Mouse (Mus musculus) limb, embryonic 14.5 days (tissue): ENCODE data around the gene Dcaf7. TPM values are rescaled to one million over a fixed set of nuclear protein-coding genes. Genes with fewer than 3 reads are reported as not detected.

Experiments
- ATAC-seq: fragments of 200-750 bp; cut with Nextera tagmentation; 2 replicates; pipeline ENCODE4 v1.8.0; 2017; ENCODE audit warnings: low read depth, moderate number of reproducible peaks, moderate TSS enrichment; ENCODE audit not compliant: low FRiP score
- DNase-seq: peaks from one replicate; pipeline ENCODE4 v3.0.0-alpha.2; 2015; ENCODE audit warnings: low spot score
- H3K27ac ChIP-seq: fragments of 300-500 bp; sonication (generic); replicated peaks from 2 replicates; pipeline ENCODE4 v1.5.1; 2014; ENCODE audit warnings: low read depth, mild to moderate bottlenecking, low read length, moderate library complexity, mixed read lengths
- H3K27me3 ChIP-seq: fragments of 300-500 bp; sonication (generic); 2 replicates; pipeline ENCODE4 v1.6.1; 2014; ENCODE audit warnings: low read length, mixed read lengths; ENCODE audit not compliant: control insufficient read depth, insufficient read depth
- H3K36me3 ChIP-seq: fragments of 300-500 bp; sonication (generic); 2 replicates; pipeline ENCODE4 v1.6.1; 2014; ENCODE audit warnings: mild to moderate bottlenecking, low read length, moderate library complexity, mixed read lengths; ENCODE audit not compliant: control insufficient read depth, insufficient read depth
- H3K4me1 ChIP-seq: fragments of 300-500 bp; sonication (generic); 2 replicates; pipeline ENCODE4 v1.6.1; 2014; ENCODE audit warnings: antibody characterized with exemption, low read length, mixed read lengths; ENCODE audit not compliant: control insufficient read depth, insufficient read depth
- H3K4me2 ChIP-seq: fragments of 300-500 bp; sonication (generic); replicated peaks from 2 replicates; pipeline ENCODE4 v1.6.1; 2014; ENCODE audit warnings: low read depth, mild to moderate bottlenecking, low read length, moderate library complexity; ENCODE audit not compliant: severe bottlenecking
- H3K4me3 ChIP-seq: fragments of 300-500 bp; sonication (generic); replicated peaks from 2 replicates; pipeline ENCODE4 v1.5.1; 2014; ENCODE audit warnings: low read length
- H3K9ac ChIP-seq: fragments of 300-500 bp; sonication (generic); 2 replicates; pipeline ENCODE4 v1.6.1; 2014; ENCODE audit warnings: mild to moderate bottlenecking, low read depth, low read length, moderate library complexity; ENCODE audit not compliant: severe bottlenecking
- H3K9me3 ChIP-seq: fragments of 300-500 bp; sonication (generic); 2 replicates; pipeline ENCODE4 v1.6.1; 2016; ENCODE audit warnings: low read length; ENCODE audit not compliant: control insufficient read depth
- POLR2A ChIP-seq: fragments of 200-500 bp; IDR thresholded peaks from 2 replicates; pipeline ENCODE4 v1.8.0; 2012; ENCODE audit warnings: inconsistent platforms, mild to moderate bottlenecking, moderate library complexity, borderline replicate concordance; ENCODE audit not compliant: insufficient read depth, insufficient read length; ENCODE audit errors: extremely low read depth
- WGBS: fragments of 180-500 bp; shearing (Covaris S2); extraction: QIAGEN DNeasy Blood & Tissue Kit; methylation state at CpG from one replicate; pipeline ENCODE4 v1.1.7; 2014; 5-methylcytosine and 5-hydroxymethylcytosine counted together
- polyA plus RNA-seq, 2 experiments: library from polyadenylated mRNA; depleted of rRNA in 1 of 2; stranded (reverse) in 1 of 2; unstranded in 1 of 2; fragments of >200 nt; fragmentation: Nextera tagmentation in 1 of 2; extraction: Ambion mirVana in 1 of 2; gene quantifications; 2 replicates each; pipeline versions ENCODE4 v1.2.1 to v1.2.3; 2012 to 2014

The Dcaf7 gene
- polyA plus RNA-seq, 2 experiments, result 63.0 to 63.3 TPM

DNA sequence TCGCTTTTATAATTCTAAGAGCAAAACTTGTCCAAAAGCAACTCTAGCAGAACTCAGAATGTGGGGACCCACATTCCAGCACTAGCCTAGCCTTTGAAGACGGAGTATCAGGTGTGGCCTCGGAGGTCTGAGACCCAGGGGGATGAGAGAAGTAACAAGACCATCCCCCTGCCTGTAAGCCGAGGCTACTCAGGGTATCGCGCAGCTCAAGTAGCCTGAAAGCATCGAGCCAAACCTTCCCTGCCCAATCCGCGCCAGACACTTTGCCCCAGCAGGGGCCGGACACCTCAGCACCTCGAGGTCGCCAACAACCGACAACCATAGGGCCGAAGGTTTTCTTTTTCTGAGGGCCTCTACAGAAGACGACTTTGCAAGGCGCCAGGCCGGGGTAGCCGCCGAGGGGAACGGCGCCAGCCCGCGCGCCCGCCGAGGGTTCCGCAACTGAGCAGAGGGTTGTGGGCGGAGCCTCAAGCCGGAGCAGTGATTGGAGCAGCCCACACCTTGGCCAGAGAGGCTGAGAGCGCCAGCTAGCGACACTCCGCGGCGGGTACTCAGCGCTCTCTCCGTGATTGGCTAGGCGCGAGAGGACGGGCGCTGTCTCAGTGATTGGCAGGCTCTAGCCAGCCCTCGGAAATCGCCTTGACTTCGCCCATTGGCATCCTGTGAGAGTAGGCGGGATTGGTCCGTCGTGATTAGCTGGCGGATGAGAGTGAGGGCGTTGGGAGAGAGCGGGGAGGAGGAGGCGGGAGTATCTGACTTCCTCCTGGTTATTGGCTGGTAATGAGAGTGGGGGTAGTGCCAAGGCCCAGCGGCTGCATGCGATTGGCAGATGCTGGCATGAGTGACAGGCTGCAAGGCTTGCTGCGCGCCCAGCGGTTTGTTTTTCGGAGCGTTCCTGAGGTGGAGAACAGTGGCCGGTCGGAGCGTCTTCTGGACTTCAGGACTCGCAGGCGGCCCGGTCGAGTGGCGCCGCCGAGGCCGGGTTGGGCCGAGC, 47.3 kb downstream of the Dcaf7 start, which contains the start of gene Map3k3:
Map3k3 (plus strand) TSS at position 906 of the 994 bp plus-strand sequence.
- Histone ChIP-seq H3K9ac (peak within 1 kb of the TSS; percentile 87), H3K27ac (peak within 1 kb of the TSS; percentile 96), H3K36me3 (no peaks in the 10 kb centered on the region), H3K4me1 (peaks cover 17% of the 10 kb centered on the region; the same call in 1 of the 2 replicates), H3K9me3 (no peaks in the 10 kb centered on the region), H3K4me2 (peak within 1 kb of the TSS; percentile 76), H3K4me3 (peak within 1 kb of the TSS; percentile 93), H3K27me3 (no peaks in the 10 kb centered on the region)
- DNase-seq (peak; percentile 100), ATAC-seq (peak; percentile 97)
- WGBS, result under 1% methylated on average over 69 of the region's 69 CpGs
- peak; percentile 96; the same call in 1 of the 2 replicates for TF ChIP-seq POLR2A

DNA sequence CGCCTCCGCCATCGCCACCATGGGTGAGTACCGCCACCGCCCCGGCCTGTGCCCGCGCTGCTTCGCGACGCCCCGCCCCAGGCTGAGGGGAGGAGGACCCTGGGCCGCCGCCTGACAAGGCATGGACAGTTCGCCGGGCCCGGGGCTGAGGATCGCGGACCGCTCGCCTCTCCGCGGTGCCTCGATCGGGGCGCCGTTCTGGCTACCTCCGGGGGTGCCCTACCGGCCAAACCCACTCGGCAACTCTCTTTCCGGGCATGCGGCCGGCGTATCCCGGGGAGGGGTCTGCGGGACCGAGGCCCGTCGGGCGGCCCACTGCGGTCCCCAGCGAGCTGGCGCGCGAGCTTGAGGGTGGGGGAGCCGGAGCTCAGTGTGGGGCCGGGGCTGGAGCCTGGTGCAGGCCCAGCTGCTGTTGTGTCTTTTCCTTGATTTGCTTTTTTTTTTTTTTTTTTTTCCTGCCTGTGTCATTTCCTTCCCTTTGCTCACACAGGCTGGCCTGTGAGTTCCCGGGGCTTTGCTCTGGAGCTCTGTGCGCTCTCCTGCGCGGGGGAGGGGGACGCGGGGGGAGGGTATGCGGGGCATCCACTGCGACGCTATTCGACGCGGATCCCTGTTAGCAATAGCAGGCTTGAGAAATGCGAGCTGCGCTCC, 48.4 kb downstream of the Dcaf7 start:
- H3K27me3 ChIP-seq, result no peaks in the 10 kb centered on the region
- ATAC-seq (peak; percentile 56; the same call in 1 of the 2 replicates), DNase-seq (peak; percentile 59)
- TF ChIP-seq POLR2A, result no peak
- H3K4me2 ChIP-seq, result peak overlapping the region; percentile 57
- H3K27ac ChIP-seq, result peak overlapping the region; percentile 96
- peak overlapping the region; percentile 93 for H3K4me3 ChIP-seq
- no peaks in the 10 kb centered on the region for H3K36me3 ChIP-seq
- peak overlapping the region; percentile 87 for H3K9ac ChIP-seq
- under 1% methylated on average over 46 of the region's 61 CpGs for WGBS
- H3K4me1 ChIP-seq, result peaks cover 17% of the 10 kb centered on the region; the same call in 1 of the 2 replicates
- H3K9me3 ChIP-seq, result no peaks in the 10 kb centered on the region

DNA sequence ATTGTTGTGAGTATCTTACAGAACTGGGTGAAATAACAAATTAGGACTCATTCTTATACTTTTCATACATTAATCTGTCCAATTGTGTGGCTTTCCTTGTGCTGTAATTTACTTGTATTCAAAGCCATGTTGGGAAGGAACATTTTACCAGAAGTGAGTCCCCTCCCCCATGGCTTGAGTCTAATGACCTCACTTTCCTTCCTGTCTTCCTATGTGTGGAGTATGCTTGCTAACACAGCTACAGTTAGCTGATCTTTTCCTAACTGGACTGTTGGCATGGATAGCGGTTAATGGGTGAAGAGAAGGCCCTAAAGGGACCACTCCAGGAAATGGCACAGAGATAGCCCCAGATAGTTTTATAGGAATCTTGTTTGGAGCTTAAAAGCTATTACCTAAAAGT, 61.6 kb downstream of the Dcaf7 start:
- no peak overlapping the region for H3K27ac ChIP-seq
- H3K36me3 ChIP-seq, result peaks cover 25% of the 10 kb centered on the region
- WGBS, result 91% methylated on average over 1 of the region's 1 CpGs

GRCm38 (mm10) chr11:106102866-106103265, 66.2 kb downstream of the Dcaf7 start:
- Histone ChIP-seq H3K36me3 (peaks cover 34% of the 10 kb centered on the region), H3K9ac (no peak overlapping the region), H3K4me1 (no peaks in the 10 kb centered on the region), H3K4me2 (no peak overlapping the region), H3K27me3 (no peaks in the 10 kb centered on the region), H3K9me3 (no peaks in the 10 kb centered on the region), H3K4me3 (no peak overlapping the region), H3K27ac (no peak overlapping the region)
- ATAC-seq (no peak), DNase-seq (no peak)
- 86% methylated on average over 3 of the region's 3 CpGs for WGBS
- TF ChIP-seq POLR2A, result no peak

More for the DNA sequence above, 61.6 kb downstream of the Dcaf7 start:
- Histone ChIP-seq H3K4me2 (no peak overlapping the region), H3K4me3 (no peak overlapping the region), H3K27me3 (no peaks in the 10 kb centered on the region), H3K9me3 (no peaks in the 10 kb centered on the region), H3K4me1 (no peaks in the 10 kb centered on the region), H3K9ac (no peak overlapping the region)
- no peak for TF ChIP-seq POLR2A
- no peak for DNase-seq
- ATAC-seq, result no peak

GRCm38 (mm10) chr11:106106047-106106587, 69.4 kb downstream of the Dcaf7 start:
- no peak for ATAC-seq
- Histone ChIP-seq H3K4me3 (no peak overlapping the region), H3K27ac (no peak overlapping the region), H3K27me3 (no peaks in the 10 kb centered on the region), H3K9me3 (no peaks in the 10 kb centered on the region), H3K4me1 (no peaks in the 10 kb centered on the region), H3K4me2 (no peak overlapping the region), H3K9ac (no peak overlapping the region), H3K36me3 (peaks cover 18% of the 10 kb centered on the region)
- DNase-seq, result no peak
- TF ChIP-seq POLR2A, result no peak
- 86% methylated on average over 8 of the region's 8 CpGs for WGBS

Other genes starting within 250 kb of the Dcaf7 start
- gene Cyb561, start 83.5 kb upstream of the Dcaf7 start, polyA plus RNA-seq (2012; rRNA removed), result 7.6 and 9.1 TPM in 2 replicates
- gene Cyb561, start 83.5 kb upstream of the Dcaf7 start, polyA plus RNA-seq (2014; fragmentation: Nextera tagmentation; extraction: Ambion mirVana), result 15.8 and 17.7 TPM in 2 replicates
- 1.4 and 1.5 TPM in 2 replicates for gene Ace, start 68.9 kb upstream of the Dcaf7 start, polyA plus RNA-seq (2012; rRNA removed)
- 1.1 and 1.2 TPM in 2 replicates for gene Ace, start 68.9 kb upstream of the Dcaf7 start, polyA plus RNA-seq (2014; fragmentation: Nextera tagmentation; extraction: Ambion mirVana)
- not detected in 2 replicates for gene Ace3, start 42.2 kb upstream of the Dcaf7 start, polyA plus RNA-seq (2012; rRNA removed)
- not detected in 2 replicates for gene Ace3, start 42.2 kb upstream of the Dcaf7 start, polyA plus RNA-seq (2014; fragmentation: Nextera tagmentation; extraction: Ambion mirVana)
- 0.20 and 0.32 TPM in 2 replicates for gene Kcnh6, start 28.7 kb upstream of the Dcaf7 start, polyA plus RNA-seq (2012; rRNA removed)
- 0.23 and 0.32 TPM in 2 replicates for gene Kcnh6, start 28.7 kb upstream of the Dcaf7 start, polyA plus RNA-seq (2014; fragmentation: Nextera tagmentation; extraction: Ambion mirVana)
- 14.5 and 15.1 TPM in 2 replicates for gene Taco1, start 29.2 kb downstream of the Dcaf7 start, polyA plus RNA-seq (2012; rRNA removed)
- 7.4 and 7.8 TPM in 2 replicates for gene Taco1, start 29.2 kb downstream of the Dcaf7 start, polyA plus RNA-seq (2014; fragmentation: Nextera tagmentation; extraction: Ambion mirVana)
- gene Map3k3, start 47.7 kb downstream of the Dcaf7 start, polyA plus RNA-seq (2012; rRNA removed), result 48.5 and 54.5 TPM in 2 replicates
- 33.3 and 37.5 TPM in 2 replicates for gene Map3k3, start 47.7 kb downstream of the Dcaf7 start, polyA plus RNA-seq (2014; fragmentation: Nextera tagmentation; extraction: Ambion mirVana)
- gene Gm10840, start 124.0 kb downstream of the Dcaf7 start, polyA plus RNA-seq (2012; rRNA removed), result not detected in 2 replicates
- not detected in 2 replicates for gene Gm10840, start 124.0 kb downstream of the Dcaf7 start, polyA plus RNA-seq (2014; fragmentation: Nextera tagmentation; extraction: Ambion mirVana)
- 148 and 169 TPM in 2 replicates for gene Limd2, start 124.0 kb downstream of the Dcaf7 start, polyA plus RNA-seq (2012; rRNA removed)
- gene Limd2, start 124.0 kb downstream of the Dcaf7 start, polyA plus RNA-seq (2014; fragmentation: Nextera tagmentation; extraction: Ambion mirVana), result 237 and 260 TPM in 2 replicates
- 46.8 and 62.2 TPM in 2 replicates for gene Strada, start 165.3 kb downstream of the Dcaf7 start, polyA plus RNA-seq (2012; rRNA removed)
- gene Strada, start 165.3 kb downstream of the Dcaf7 start, polyA plus RNA-seq (2014; fragmentation: Nextera tagmentation; extraction: Ambion mirVana), result 24.0 and 28.5 TPM in 2 replicates
- 43.6 and 48.8 TPM in 2 replicates for gene Ccdc47, start 179.5 kb downstream of the Dcaf7 start, polyA plus RNA-seq (2012; rRNA removed)
- gene Ccdc47, start 179.5 kb downstream of the Dcaf7 start, polyA plus RNA-seq (2014; fragmentation: Nextera tagmentation; extraction: Ambion mirVana), result 63.7 and 66.1 TPM in 2 replicates
- 35.3 and 50.4 TPM in 2 replicates for gene Ddx42, start 180.1 kb downstream of the Dcaf7 start, polyA plus RNA-seq (2012; rRNA removed)
- 63.9 and 73.3 TPM in 2 replicates for gene Ddx42, start 180.1 kb downstream of the Dcaf7 start, polyA plus RNA-seq (2014; fragmentation: Nextera tagmentation; extraction: Ambion mirVana)
- gene Ftsj3, start 219.2 kb downstream of the Dcaf7 start, polyA plus RNA-seq (2012; rRNA removed), result 36.4 and 43.8 TPM in 2 replicates
- gene Ftsj3, start 219.2 kb downstream of the Dcaf7 start, polyA plus RNA-seq (2014; fragmentation: Nextera tagmentation; extraction: Ambion mirVana), result 54.6 and 55.8 TPM in 2 replicates
- 123 and 186 TPM in 2 replicates for gene Psmc5, start 219.3 kb downstream of the Dcaf7 start, polyA plus RNA-seq (2012; rRNA removed)
- 244 and 253 TPM in 2 replicates for gene Psmc5, start 219.3 kb downstream of the Dcaf7 start, polyA plus RNA-seq (2014; fragmentation: Nextera tagmentation; extraction: Ambion mirVana)
- 184 and 203 TPM in 2 replicates for gene Smarcd2, start 236.1 kb downstream of the Dcaf7 start, polyA plus RNA-seq (2012; rRNA removed)
- gene Smarcd2, start 236.1 kb downstream of the Dcaf7 start, polyA plus RNA-seq (2014; fragmentation: Nextera tagmentation; extraction: Ambion mirVana), result 114 and 130 TPM in 2 replicates
- gene Tcam1, start 239.8 kb downstream of the Dcaf7 start, polyA plus RNA-seq (2012; rRNA removed), result 0.78 and 1.0 TPM in 2 replicates
- 0.22 and 0.66 TPM in 2 replicates for gene Tcam1, start 239.8 kb downstream of the Dcaf7 start, polyA plus RNA-seq (2014; fragmentation: Nextera tagmentation; extraction: Ambion mirVana)